Mouse (Mus musculus): ENCODE measurements at regions not wholly inside any gene's neighbourhood (a gene's known extent, or its start where the extent isn't known, plus 50 kb on each side); places are given as distances from the start of the nearest gene placed in this dataset.
A peak's percentile ranks its signal among the peaks of the same experiment; 100 is the strongest.
"Not testable (repeated sequence)": the region's sequence is repeated elsewhere in the genome, so short reads cannot be mapped to it uniquely, and the experiment has no call there.

DNA sequence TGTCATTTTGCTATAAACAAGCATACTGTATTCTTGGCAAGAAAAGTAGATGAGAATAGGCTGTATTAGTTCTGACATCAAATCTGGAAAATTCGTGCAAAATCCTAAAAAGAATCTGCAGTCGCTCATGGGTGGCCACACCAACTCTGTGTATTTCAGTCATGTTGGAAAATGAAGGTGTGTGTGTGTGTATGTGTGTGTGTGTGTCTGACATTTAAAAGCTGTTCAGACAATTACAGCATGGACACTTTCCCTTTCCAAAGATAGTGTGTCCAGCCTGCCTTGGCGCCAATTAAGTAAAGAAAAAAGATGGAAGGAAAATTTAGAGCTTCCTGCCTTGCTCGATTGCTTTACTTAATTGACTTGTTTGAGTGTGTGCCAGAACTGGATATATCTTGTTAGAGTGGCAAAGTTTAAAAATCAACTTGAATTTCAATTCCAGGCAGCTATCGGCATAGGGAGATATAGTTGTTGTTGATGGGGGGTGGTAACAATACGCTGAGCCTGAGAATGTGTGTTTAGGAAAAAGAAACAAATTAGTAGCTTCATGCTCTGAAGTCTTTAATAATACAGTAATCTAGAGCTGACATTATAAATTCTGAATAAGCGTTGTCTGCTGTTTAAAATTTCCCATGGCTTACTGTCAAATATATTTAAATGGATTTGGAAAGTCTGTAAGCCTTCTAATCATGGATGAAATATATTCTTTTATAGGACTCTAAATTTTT is 1095.7 kb downstream of the Sorcs3 start:
- Histone ChIP-seq H3K9ac (no peak overlapping the region), H3K9me3 (replicated peaks) (no peaks in the 10 kb centered on the region), H3K4me2 (no peak overlapping the region), H3K27me3 (no peaks in the 10 kb centered on the region), H3K4me3 (replicated peaks) (no peak overlapping the region), H3K36me3 (no peaks in the 10 kb centered on the region), H3K4me1 (peaks cover 8% of the 10 kb centered on the region; the same call in 1 of the 2 replicates), H3K27ac (peak overlapping the region; percentile 60)
- ATAC-seq (replicated peaks; ENCODE audit: low FRiP score) = peak; percentile 43; the same call in 1 of the 2 replicates
- 51% methylated on average over 7 of the region's 7 CpGs for WGBS

DNA sequence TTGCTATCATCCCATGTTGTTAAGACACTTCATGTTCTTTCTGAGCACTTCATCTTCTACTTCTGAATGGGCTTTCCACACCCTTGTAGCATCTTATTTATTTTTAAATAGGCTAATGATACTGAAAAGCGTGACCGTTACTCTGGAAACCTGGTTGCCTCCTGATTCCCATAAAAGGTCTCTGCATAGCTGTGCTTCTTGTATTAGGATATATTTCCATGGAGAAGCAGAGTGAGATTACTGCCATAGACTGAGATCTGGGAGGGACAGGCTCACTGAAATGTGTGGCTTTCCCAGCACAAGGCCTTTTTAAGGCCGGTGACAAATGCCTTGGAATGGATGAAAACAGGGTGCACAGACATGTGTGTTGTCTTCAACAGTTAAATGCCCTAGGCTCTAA is 1100.0 kb downstream of the Sorcs3 start:
- no peak for ATAC-seq (replicated peaks; ENCODE audit: low FRiP score)
- Histone ChIP-seq H3K9ac (no peak overlapping the region), H3K27ac (no peak overlapping the region), H3K9me3 (replicated peaks) (no peaks in the 10 kb centered on the region), H3K4me1 (no peaks in the 10 kb centered on the region), H3K4me3 (replicated peaks) (no peak overlapping the region), H3K36me3 (no peaks in the 10 kb centered on the region), H3K27me3 (no peaks in the 10 kb centered on the region), H3K4me2 (no peak overlapping the region)
- 96% methylated on average over 3 of the region's 3 CpGs for WGBS

DNA sequence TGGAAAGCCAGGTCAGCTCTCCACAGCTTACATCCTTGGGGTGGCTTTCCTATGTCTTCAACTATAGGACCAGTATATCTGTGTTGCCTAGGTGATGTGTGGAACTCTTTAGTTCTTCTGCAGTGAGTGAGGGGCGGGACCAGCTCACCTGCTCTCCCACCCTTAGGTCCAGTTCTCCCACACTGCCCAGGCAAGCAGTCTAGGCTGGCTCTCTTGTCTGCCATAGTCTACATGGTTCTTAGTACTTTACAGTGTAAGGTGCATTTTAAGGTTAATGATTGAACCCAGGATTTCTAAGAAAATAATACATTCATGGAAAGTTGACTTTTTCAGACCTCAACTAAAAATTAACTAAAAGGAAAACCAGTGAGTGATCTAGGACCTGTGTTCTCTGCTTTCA is 1108.4 kb downstream of the Sorcs3 start:
- H3K9me3 ChIP-seq (replicated peaks) = no peaks in the 10 kb centered on the region
- no peaks in the 10 kb centered on the region for H3K36me3 ChIP-seq
- ATAC-seq (replicated peaks; ENCODE audit: low FRiP score) = peak; percentile 78
- no peak overlapping the region for H3K4me3 ChIP-seq (replicated peaks)
- no peak overlapping the region for H3K4me2 ChIP-seq
- WGBS = 80% methylated on average over 1 of the region's 1 CpGs
- no peak overlapping the region for H3K9ac ChIP-seq
- no peak overlapping the region for H3K27ac ChIP-seq
- no peaks in the 10 kb centered on the region for H3K27me3 ChIP-seq
- H3K4me1 ChIP-seq = no peaks in the 10 kb centered on the region

DNA sequence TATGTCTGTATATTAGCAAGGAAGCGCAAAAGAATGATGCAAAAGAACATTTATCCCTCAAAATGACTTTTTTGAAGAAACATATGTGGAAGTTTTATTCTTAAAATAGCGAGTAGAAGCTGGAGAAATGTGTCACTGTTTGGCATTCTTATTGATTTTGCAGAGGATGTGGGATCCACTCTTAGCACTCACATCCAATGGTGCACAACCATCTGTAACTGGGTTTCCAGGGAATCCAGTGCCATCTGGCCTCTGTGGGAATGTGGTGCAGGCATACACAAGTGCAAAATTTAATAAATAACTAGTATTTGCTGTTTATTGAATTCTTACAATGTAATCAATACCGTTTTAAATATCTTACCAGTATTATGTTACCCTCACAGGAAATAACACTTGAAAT is 1153.8 kb downstream of the Sorcs3 start:
- no peak for ATAC-seq (replicated peaks; ENCODE audit: low FRiP score)
- Histone ChIP-seq H3K36me3 (no peaks in the 10 kb centered on the region), H3K4me2 (no peak overlapping the region), H3K4me1 (no peaks in the 10 kb centered on the region), H3K27ac (no peak overlapping the region), H3K9ac (no peak overlapping the region), H3K4me3 (replicated peaks) (no peak overlapping the region), H3K27me3 (no peaks in the 10 kb centered on the region), H3K9me3 (replicated peaks) (no peaks in the 10 kb centered on the region)
- WGBS = 87% methylated on average over 3 of the region's 3 CpGs

DNA sequence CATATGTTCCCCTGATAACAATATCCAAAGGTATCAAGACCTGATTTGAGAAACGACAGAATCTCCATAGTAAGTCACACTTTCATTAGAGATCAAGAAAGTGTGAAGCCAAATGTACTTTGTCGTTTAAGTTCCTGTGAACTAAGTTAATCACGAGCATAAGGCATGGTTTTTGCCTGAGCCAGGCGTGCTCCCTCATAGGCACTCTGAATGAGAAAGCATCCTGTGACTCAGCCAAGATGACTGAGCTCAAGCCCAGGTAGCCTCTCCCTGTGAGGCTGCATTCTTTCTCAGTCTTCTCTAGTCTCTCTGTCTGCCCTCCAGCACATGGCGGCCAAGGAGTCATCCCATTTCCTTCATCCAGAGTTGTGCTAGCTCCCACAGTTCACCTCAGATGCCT is 1154.9 kb downstream of the Sorcs3 start:
- Histone ChIP-seq H3K4me2 (no peak overlapping the region), H3K9ac (no peak overlapping the region), H3K36me3 (no peaks in the 10 kb centered on the region), H3K27ac (no peak overlapping the region), H3K4me3 (replicated peaks) (no peak overlapping the region), H3K4me1 (no peaks in the 10 kb centered on the region), H3K9me3 (replicated peaks) (no peaks in the 10 kb centered on the region), H3K27me3 (no peaks in the 10 kb centered on the region)
- no peak for ATAC-seq (replicated peaks; ENCODE audit: low FRiP score)
- 81% methylated on average over 5 of the region's 5 CpGs for WGBS

DNA sequence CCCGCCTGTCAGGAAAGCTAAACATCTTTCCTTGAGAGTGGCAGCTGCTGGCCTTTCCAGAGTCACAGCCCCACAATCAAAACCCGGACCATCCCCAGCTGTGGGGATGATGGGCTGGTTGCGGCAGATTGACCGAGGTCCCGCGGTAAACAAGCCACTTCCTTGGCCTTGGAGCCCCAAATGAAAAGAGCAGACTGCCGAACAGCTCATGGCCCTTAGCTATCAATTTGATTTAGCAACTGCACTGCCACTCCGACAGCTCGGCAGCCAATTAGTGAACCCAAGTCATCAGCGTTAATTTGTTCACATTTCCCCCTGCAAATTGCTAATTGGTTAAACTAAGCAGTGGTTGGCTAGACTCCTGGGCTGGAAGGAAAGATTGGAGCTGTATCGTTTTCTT is 1155.3 kb downstream of the Sorcs3 start:
- H3K4me1 ChIP-seq; H3K36me3 ChIP-seq; H3K4me3 ChIP-seq (replicated peaks); H3K4me2 ChIP-seq; H3K27ac ChIP-seq; H3K27me3 ChIP-seq; H3K9me3 ChIP-seq (replicated peaks); H3K9ac ChIP-seq; ATAC-seq (replicated peaks; ENCODE audit: low FRiP score): not testable (repeated sequence)
- WGBS = 80% methylated on average over 10 of the region's 11 CpGs

DNA sequence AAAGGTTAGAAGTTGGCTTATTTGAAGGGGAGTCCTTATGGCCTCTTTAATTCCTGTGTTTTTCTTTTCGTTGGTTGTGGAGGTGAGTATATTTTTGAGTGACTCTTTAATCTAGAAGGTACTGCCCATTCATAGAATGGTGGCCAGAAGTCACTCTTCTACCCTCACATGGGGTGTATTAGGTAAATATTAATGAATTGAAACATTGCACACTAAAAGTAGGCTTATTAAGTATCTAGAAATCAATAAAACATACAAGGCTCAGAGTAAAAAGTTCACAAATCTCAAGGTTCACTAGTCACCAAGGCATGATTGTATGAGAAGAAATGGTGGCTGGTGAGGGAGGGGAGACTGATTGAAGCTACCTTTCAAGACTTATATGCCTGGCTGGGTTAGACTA is 1167.1 kb downstream of the Sorcs3 start:
- no peak overlapping the region for H3K27ac ChIP-seq
- WGBS = 70% methylated on average over 1 of the region's 1 CpGs
- no peaks in the 10 kb centered on the region for H3K36me3 ChIP-seq
- H3K9ac ChIP-seq = no peak overlapping the region
- no peak overlapping the region for H3K4me3 ChIP-seq (replicated peaks)
- H3K9me3 ChIP-seq (replicated peaks) = no peaks in the 10 kb centered on the region
- H3K27me3 ChIP-seq = no peaks in the 10 kb centered on the region
- no peak overlapping the region for H3K4me2 ChIP-seq
- no peak for ATAC-seq (replicated peaks; ENCODE audit: low FRiP score)
- no peaks in the 10 kb centered on the region for H3K4me1 ChIP-seq

DNA sequence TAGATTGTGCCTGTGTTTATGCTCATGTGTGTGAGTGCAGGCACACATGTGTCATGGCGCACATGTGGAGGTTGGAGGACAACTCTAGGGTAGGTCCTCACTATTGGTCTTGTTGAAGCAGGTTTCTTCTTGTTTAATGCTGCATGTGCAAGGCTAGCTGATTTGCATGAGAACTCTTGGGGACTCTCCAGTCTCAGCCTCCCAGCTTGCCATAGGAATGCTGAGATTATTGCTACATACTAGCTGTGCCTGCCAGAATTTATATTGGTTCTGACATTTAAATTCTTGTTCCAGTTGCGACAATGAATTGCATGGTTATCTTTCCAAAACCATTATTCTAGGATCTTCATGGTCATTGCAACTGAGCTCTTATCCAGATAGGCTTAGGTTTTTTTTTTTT is 1168.5 kb downstream of the Sorcs3 start:
- no peak overlapping the region for H3K27ac ChIP-seq
- no peaks in the 10 kb centered on the region for H3K27me3 ChIP-seq
- H3K9me3 ChIP-seq (replicated peaks) = no peaks in the 10 kb centered on the region
- ATAC-seq (replicated peaks; ENCODE audit: low FRiP score) = no peak
- no peaks in the 10 kb centered on the region for H3K4me1 ChIP-seq
- H3K4me3 ChIP-seq (replicated peaks) = no peak overlapping the region
- H3K36me3 ChIP-seq = no peaks in the 10 kb centered on the region
- no peak overlapping the region for H3K9ac ChIP-seq
- 93% methylated on average over 2 of the region's 2 CpGs for WGBS
- H3K4me2 ChIP-seq = no peak overlapping the region

DNA sequence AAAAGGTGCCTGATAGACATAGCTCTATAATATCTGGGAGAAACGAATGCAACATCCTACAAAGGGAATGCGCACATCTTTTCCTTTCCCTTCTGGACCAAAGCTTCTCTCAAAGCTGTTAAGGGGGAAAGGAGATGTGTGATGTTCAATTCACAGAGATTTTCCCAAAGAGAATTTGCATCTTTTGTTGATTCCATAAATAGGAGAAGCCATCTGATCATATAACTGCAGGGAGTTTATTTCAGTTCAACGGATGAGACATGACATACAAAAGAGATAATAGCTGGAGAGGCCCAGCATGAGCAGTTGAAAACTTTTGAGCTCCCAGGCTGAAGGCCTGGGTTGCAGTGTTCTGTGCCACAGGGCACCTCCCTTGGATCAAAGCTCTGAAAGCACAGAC is 1169.1 kb downstream of the Sorcs3 start:
- H3K9me3 ChIP-seq (replicated peaks) = no peaks in the 10 kb centered on the region
- H3K27ac ChIP-seq = no peak overlapping the region
- H3K9ac ChIP-seq = no peak overlapping the region
- ATAC-seq (replicated peaks; ENCODE audit: low FRiP score) = no peak
- H3K4me3 ChIP-seq (replicated peaks) = no peak overlapping the region
- no peaks in the 10 kb centered on the region for H3K4me1 ChIP-seq
- H3K4me2 ChIP-seq = no peak overlapping the region
- 90% methylated on average over 3 of the region's 3 CpGs for WGBS
- H3K36me3 ChIP-seq = no peaks in the 10 kb centered on the region
- H3K27me3 ChIP-seq = no peaks in the 10 kb centered on the region

DNA sequence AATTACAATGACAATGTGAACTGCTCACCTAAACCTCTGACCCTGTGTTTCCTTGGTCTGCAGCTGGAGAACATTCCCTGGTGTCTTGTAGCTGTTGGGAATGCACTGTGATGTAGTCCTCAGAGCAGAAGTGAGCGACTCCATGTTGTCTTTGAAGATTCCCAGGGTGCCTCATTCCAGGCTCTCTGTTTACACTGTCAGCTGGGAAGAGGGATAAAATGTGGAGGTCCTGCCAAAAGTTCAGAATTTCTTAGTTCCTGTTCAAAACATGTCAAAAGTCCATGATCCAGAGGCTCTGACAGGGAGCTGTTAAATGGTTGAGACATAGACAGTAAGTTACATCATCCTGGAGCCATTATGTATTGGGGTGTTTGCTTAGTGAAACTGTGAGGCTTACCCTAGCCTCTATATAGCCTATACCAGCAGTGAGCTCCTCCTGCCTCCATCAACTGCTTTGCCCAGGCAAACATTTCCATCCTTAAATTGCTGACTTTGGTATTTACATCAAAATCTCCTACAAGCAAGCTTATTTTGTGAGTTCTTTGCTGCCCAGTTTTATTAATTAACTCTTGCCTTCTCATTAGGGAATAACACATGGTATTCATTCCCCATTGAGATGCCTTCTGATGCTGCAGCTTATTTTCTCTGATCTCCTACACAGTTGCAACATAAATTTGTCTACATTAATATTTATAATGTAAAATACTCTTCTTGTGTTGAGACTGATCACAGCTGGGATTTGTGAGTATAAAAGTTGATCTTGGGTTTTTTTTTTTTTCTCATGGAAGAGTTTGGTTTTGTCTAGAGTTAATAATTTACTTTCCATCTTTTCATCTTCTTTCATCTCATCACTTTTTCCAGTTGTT is 1170.2 kb downstream of the Sorcs3 start:
- no peaks in the 10 kb centered on the region for H3K36me3 ChIP-seq
- H3K4me3 ChIP-seq (replicated peaks) = no peak overlapping the region
- H3K27me3 ChIP-seq = no peaks in the 10 kb centered on the region
- no peaks in the 10 kb centered on the region for H3K4me1 ChIP-seq
- H3K9ac ChIP-seq = no peak overlapping the region
- no peaks in the 10 kb centered on the region for H3K9me3 ChIP-seq (replicated peaks)
- H3K27ac ChIP-seq = peak overlapping the region; percentile 37; the same call in 1 of the 2 replicates
- no peak overlapping the region for H3K4me2 ChIP-seq
- no peak for ATAC-seq (replicated peaks; ENCODE audit: low FRiP score)
- 50% methylated on average over 1 of the region's 1 CpGs for WGBS

DNA sequence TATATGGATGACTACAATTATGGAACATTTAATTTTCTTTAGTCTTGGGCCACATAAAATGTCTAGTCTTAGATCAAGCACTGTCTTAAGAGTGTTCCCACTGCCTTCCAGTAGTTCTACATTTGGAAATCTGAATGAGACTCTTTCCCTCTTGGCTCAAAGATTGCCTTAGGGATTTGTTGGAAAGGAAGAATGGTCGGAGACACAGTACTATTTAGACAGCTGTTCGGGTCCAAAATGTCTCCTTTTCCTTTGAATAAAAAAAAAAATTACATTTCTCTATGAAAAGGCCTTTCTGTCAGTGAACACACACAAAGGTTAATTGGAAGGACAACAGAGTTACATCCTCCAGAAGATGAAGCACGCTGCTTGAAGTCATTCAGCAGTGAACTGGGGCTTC is 1173.8 kb downstream of the Sorcs3 start:
- no peak overlapping the region for H3K4me2 ChIP-seq
- H3K4me3 ChIP-seq (replicated peaks) = no peak overlapping the region
- no peaks in the 10 kb centered on the region for H3K36me3 ChIP-seq
- 44% methylated on average over 3 of the region's 3 CpGs for WGBS
- H3K4me1 ChIP-seq = no peaks in the 10 kb centered on the region
- no peaks in the 10 kb centered on the region for H3K27me3 ChIP-seq
- H3K9me3 ChIP-seq (replicated peaks) = no peaks in the 10 kb centered on the region
- no peak for ATAC-seq (replicated peaks; ENCODE audit: low FRiP score)
- H3K27ac ChIP-seq = no peak overlapping the region
- H3K9ac ChIP-seq = no peak overlapping the region

DNA sequence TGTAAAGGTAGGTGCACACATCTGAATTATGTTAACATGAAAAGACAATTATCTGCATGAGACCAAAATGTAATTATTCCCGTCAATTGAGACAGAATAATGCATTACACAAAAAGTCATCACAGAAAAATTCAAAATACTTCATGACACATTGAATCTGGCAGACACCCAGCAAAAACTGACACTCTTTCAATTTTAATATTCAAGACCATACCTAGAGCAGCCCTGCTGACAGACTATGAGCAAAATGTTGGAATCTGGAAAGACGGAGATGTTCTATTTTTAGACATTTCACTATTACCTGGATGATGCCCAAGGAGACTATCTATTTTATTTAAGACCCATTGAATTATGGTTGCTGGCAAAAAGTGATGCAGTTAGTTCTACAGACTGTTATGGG is 1190.4 kb downstream of the Sorcs3 start:
- Histone ChIP-seq H3K27me3 (no peaks in the 10 kb centered on the region), H3K4me2 (no peak overlapping the region), H3K9ac (no peak overlapping the region), H3K27ac (no peak overlapping the region), H3K9me3 (replicated peaks) (no peaks in the 10 kb centered on the region), H3K4me1 (no peaks in the 10 kb centered on the region), H3K36me3 (no peaks in the 10 kb centered on the region), H3K4me3 (replicated peaks) (no peak overlapping the region)
- ATAC-seq (replicated peaks; ENCODE audit: low FRiP score) = no peak
- WGBS = 78% methylated on average over 2 of the region's 2 CpGs
